Mouse (Mus musculus) G1E (cell line): Measurements from ENCODE around the gene Olfr640. TPM values are rescaled to one million over a fixed set of nuclear protein-coding genes. Genes with fewer than 3 reads are reported as not detected.

ENCODE experiments used
- ATAC-seq: 2 replicates; pipeline ENCODE4 v1.8.0; 2016; ENCODE audit warnings: mild to moderate bottlenecking; ENCODE audit not compliant: insufficient number of reproducible peaks, poor library complexity, low FRiP score, severe bottlenecking; ENCODE audit errors: extremely low read depth
- DNase-seq: peaks from one replicate; pipeline ENCODE4 v3.0.0; 2012; ENCODE audit warnings: low spot score
- H3K27me3 ChIP-seq: 2 replicates; pipeline ENCODE4 v1.6.1; 2012; ENCODE audit warnings: mild to moderate bottlenecking, low read length, inconsistent platforms; ENCODE audit not compliant: insufficient read depth
- H3K36me3 ChIP-seq: replicated peaks from 2 replicates; pipeline ENCODE3; 2012; ENCODE audit warnings: mild to moderate bottlenecking, inconsistent platforms
- H3K4me1 ChIP-seq: 2 replicates; pipeline ENCODE4 v1.6.1; 2012; ENCODE audit warnings: low read depth, low read length, inconsistent platforms, mixed read lengths; ENCODE audit not compliant: insufficient read depth
- H3K4me3 ChIP-seq: 2 replicates; pipeline ENCODE4 v1.5.1; 2012; ENCODE audit warnings: low read depth, mild to moderate bottlenecking, inconsistent platforms, low read length, moderate library complexity, mixed read lengths
- H3K9me3 ChIP-seq: replicated peaks from 2 replicates; pipeline ENCODE4 v1.6.1; 2012; ENCODE audit warnings: inconsistent platforms
- CTCF ChIP-seq: IDR thresholded peaks from 2 replicates; pipeline ENCODE4 v1.5.1; 2012; ENCODE audit warnings: low read depth, low read length, inconsistent platforms, mixed read lengths
- GATA1 ChIP-seq: IDR thresholded peaks from 2 replicates; pipeline ENCODE4 v1.6.1; 2012; ENCODE audit warnings: borderline replicate concordance, low read length, inconsistent platforms, mixed read lengths
- GATA2 ChIP-seq: IDR thresholded peaks from 2 replicates; pipeline ENCODE4 v1.6.1; 2012; ENCODE audit warnings: low read depth, low read length, inconsistent platforms, borderline replicate concordance
- POLR2AphosphoS5 ChIP-seq: IDR thresholded peaks from 2 replicates; pipeline ENCODE4 v1.6.1; 2012; ENCODE audit warnings: low read depth, low read length, inconsistent platforms; ENCODE audit not compliant: insufficient replicate concordance
- TAL1 ChIP-seq: conservative IDR thresholded peaks from 2 replicates; pipeline ENCODE4 v1.6.1; 2012; ENCODE audit warnings: low read depth, low read length, inconsistent platforms, mixed read lengths
- polyA plus RNA-seq: library from polyadenylated mRNA; stranded (reverse); fragments of >175 nt; gene quantifications from 2 replicates; pipeline ENCODE4 v1.2.3, GENCODE M21; 2012
- total RNA-seq, 2 experiments: library from RNA; stranded (forward) in 1 of 2; stranded (reverse) in 1 of 2; fragments of 200-1000 nt in 1 of 2; fragments of >200 nt in 1 of 2; fragmentation: Nextera tagmentation in 1 of 2; gene quantifications; 2 replicates each; pipeline ENCODE4 v1.2.3; 2014 to 2017

Olfr640 gene
- total RNA-seq (2014; fragmentation: Nextera tagmentation) (not detected in 2 replicates), total RNA-seq (2017) (0.11 and 0.17 TPM in 2 replicates), polyA plus RNA-seq (not detected in 2 replicates)

GRCm38 (mm10) chr7:104025473-104025872 is at the start of gene Olfr640:
TSS of gene Olfr640 (minus strand) at chr7:104025573.
- no peak for ATAC-seq
- DNase-seq: no peak
- no peak for TF ChIP-seq GATA2
- no peak for TF ChIP-seq GATA1

GRCm38 (mm10) chr7:104071769-104072168 is 46.4 kb upstream of the Olfr640 start, which contains the start of gene Olfr644:
TSS of gene Olfr644 (minus strand) at chr7:104071869.
- Histone ChIP-seq H3K9me3 (no peaks in the 10 kb centered on the region), H3K4me3 (no peak within 1 kb of the TSS), H3K27me3 (no peaks in the 10 kb centered on the region), H3K4me1 (no peaks in the 10 kb centered on the region), H3K36me3 (no peaks in the 10 kb centered on the region)
- DNase-seq (no peak), ATAC-seq (no peak)
- TF ChIP-seq GATA1: no peak
- TF ChIP-seq GATA2: no peak
- TF ChIP-seq POLR2AphosphoS5: no peak
- no peak for TF ChIP-seq CTCF
- no peak for TF ChIP-seq TAL1

More at GRCm38 (mm10) chr7:104025473-104025872, at the start of gene Olfr640:
- Histone ChIP-seq H3K4me1 (no peaks in the 10 kb centered on the region), H3K9me3 (no peaks in the 10 kb centered on the region), H3K4me3 (no peak within 1 kb of the TSS), H3K27me3 (peaks cover 2% of the 10 kb centered on the region; the same call in 1 of the 2 replicates), H3K36me3 (no peaks in the 10 kb centered on the region)

DNA sequence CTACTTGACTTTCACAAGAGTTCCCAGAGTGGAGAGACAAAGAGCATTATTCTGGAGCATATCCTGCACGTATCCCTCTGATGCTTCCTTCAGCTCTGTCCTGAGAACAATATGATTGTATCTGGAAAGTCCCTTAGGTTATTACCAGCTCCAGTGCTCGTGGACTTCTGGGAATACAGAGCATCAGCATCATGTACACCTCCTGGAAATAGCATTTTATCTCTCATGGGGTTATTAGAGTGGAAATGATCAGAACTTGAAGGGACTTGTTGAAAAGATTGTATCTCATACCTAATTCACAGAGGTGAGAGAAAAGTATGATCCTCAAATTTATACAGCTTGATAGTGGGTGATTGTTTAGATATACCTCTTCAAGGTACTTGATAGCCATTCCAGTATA is 36.0 kb upstream of the Olfr640 start, which contains the start of gene 4930516K23Rik:
Gene 4930516K23Rik (minus strand): TSS at position 101 of the 400 bp plus-strand sequence.
- no peak for TF ChIP-seq CTCF
- TF ChIP-seq TAL1: no peak
- TF ChIP-seq GATA1: no peak
- TF ChIP-seq GATA2: no peak
- no peak for TF ChIP-seq POLR2AphosphoS5
- H3K36me3 ChIP-seq: no peaks in the 10 kb centered on the region
- H3K4me3 ChIP-seq: no peak within 1 kb of the TSS
- no peak for DNase-seq
- H3K9me3 ChIP-seq: no peaks in the 10 kb centered on the region
- H3K4me1 ChIP-seq: no peaks in the 10 kb centered on the region
- ATAC-seq: no peak
- H3K27me3 ChIP-seq: no peaks in the 10 kb centered on the region

DNA sequence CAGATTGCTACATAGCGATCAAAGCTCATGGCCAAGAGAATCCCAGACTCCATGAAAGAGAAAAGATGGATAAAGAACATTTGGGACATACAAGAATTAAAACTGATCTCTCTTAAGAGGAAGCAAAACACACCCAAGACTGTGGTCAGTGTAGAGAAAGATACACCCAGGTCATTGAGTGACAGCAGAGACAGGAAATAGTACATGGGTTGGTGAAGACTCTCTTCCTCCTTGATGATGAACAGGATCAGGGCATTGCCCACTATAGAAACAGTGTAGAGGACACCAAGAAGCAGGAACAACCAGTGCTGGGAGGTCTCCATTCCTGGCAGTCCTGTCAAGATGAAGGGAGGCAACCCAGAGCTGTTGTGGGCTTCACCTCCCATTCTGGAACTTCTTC is 33.8 kb upstream of the Olfr640 start:
- H3K27me3 ChIP-seq: no peaks in the 10 kb centered on the region
- H3K9me3 ChIP-seq: no peaks in the 10 kb centered on the region
- DNase-seq (no peak), ATAC-seq (no peak)
- no peak overlapping the region for H3K4me3 ChIP-seq
- no peaks in the 10 kb centered on the region for H3K4me1 ChIP-seq
- H3K36me3 ChIP-seq: no peaks in the 10 kb centered on the region
- no peak for TF ChIP-seq GATA2
- no peak for TF ChIP-seq POLR2AphosphoS5
- no peak for TF ChIP-seq TAL1
- no peak for TF ChIP-seq CTCF
- TF ChIP-seq GATA1: no peak

DNA sequence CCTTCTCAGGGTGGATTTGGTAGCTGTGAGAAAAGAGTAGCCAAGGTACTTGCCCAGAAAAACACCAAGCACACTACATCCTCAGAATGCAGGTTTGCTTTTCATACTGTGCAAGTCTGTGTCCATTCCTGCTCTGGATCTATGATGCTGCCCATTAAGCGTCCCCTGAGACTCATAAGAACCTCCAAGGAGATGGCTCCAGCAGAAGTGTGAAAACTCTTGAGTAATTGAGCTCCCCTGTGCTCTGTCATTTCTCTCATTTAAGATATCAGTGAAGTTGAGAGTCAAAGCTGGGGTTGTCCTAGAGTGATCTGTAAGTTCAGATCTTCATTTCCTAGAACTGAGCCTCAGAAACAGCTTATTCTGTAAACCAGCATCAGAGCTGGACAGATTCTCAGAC is 27.2 kb upstream of the Olfr640 start, which contains the start of gene Olfr642:
Gene Olfr642 (minus strand): TSS at position 101 of the 400 bp plus-strand sequence.
- ATAC-seq: no peak
- TF ChIP-seq GATA1: no peak

DNA sequence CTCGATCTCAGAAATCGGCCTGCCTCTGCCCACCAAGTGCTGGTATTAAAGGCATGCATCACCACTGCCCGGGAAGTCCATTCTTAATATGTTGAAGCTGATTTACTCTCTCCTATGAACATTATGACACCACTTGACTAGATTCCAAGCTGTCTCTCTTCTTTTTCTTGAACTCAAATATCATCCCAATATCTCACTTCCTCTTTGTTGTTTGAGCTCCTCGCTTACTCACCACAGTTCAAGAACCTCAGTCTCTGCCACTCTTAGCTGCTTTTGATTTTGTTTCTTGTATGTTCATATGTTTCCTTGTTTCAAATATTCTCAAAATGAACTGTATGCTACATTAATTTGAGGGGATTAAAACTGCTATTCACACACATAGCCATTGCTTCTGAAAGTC is 25.4 kb upstream of the Olfr640 start:
- Histone ChIP-seq H3K27me3 (0 out of 2 replicates have a peak, but pooled peaks cover 4% of the 10 kb centered on the region), H3K4me1 (no peaks in the 10 kb centered on the region), H3K4me3 (no peak overlapping the region), H3K36me3 (no peaks in the 10 kb centered on the region), H3K9me3 (no peaks in the 10 kb centered on the region)
- TF ChIP-seq GATA2: no peak
- no peak for TF ChIP-seq GATA1
- TF ChIP-seq TAL1: no peak
- no peak for TF ChIP-seq CTCF
- no peak for TF ChIP-seq POLR2AphosphoS5
- DNase-seq: no peak
- ATAC-seq: no peak

More for the DNA sequence above, 27.2 kb upstream of the Olfr640 start, which contains the start of gene Olfr642:
- Histone ChIP-seq H3K9me3 (no peaks in the 10 kb centered on the region), H3K4me1 (no peaks in the 10 kb centered on the region), H3K36me3 (no peaks in the 10 kb centered on the region), H3K4me3 (no peak within 1 kb of the TSS), H3K27me3 (0 out of 2 replicates have a peak, but pooled peaks cover 4% of the 10 kb centered on the region)
- DNase-seq: no peak

DNA sequence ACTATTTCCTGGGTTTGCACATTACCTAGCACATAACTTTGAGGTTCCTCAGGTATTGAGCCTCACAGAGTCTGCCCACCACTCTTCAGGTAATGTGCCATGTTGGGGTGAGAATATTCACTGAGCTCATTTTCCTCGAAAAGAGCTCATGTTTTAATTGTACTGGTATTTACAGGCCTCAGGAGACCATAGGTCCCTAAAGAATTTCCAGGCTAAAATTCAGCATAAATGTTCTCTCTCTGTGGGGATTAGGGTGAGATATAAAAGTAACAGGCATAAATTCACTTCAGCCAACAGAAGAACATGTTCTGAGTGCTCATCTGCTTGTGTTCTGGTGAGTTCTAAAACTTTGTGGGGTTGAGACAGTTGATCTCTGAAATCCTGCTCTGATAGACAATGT is 9.8 kb upstream of the Olfr640 start, which contains the start of gene Olfr641:
Gene Olfr641 (plus strand): TSS at position 301 of the 400 bp plus-strand sequence.
- no peaks in the 10 kb centered on the region for H3K27me3 ChIP-seq

More for the DNA sequence above, 9.8 kb upstream of the Olfr640 start, which contains the start of gene Olfr641:
- TF ChIP-seq GATA2: no peak
- no peak for TF ChIP-seq POLR2AphosphoS5
- TF ChIP-seq CTCF: no peak
- TF ChIP-seq GATA1: no peak
- no peak for TF ChIP-seq TAL1
- no peak for ATAC-seq
- no peaks in the 10 kb centered on the region for H3K4me1 ChIP-seq
- no peaks in the 10 kb centered on the region for H3K9me3 ChIP-seq
- no peak within 1 kb of the TSS for H3K4me3 ChIP-seq
- no peaks in the 10 kb centered on the region for H3K36me3 ChIP-seq
- no peak for DNase-seq
